Mouse (Mus musculus): ENCODE data around the gene Phf7. TPM values are rescaled to one million over a fixed set of nuclear protein-coding genes. Genes with fewer than 3 reads are reported as not detected.

Phf7 gene
- polyA plus RNA-seq, 1 experiment from 2014 or later, result 14.2 TPM

- Histone ChIP-seq H3K4me1 (ENCODE audit: control insufficient read depth, insufficient read depth, low read length) (no peaks in the 10 kb centered on the region), H3K36me3 (replicated peaks; ENCODE audit: control insufficient read depth, insufficient read depth, low read depth, low read length) (no peaks in the 10 kb centered on the region), H3K9ac (replicated peaks; ENCODE audit: low read length) (no peak overlapping the region), H3K27ac (replicated peaks; ENCODE audit: low read depth, low read length) (no peak overlapping the region), H3K9me3 (replicated peaks; ENCODE audit: control insufficient read depth, low read length) (no peaks in the 10 kb centered on the region), H3K27me3 (ENCODE audit: control insufficient read depth, insufficient read depth, low read length) (no peaks in the 10 kb centered on the region), H3K4me3 (ENCODE audit: low read depth, low read length) (no peak overlapping the region), H3K4me2 (ENCODE audit: low read depth, low read length) (no peak overlapping the region)
- ATAC-seq (replicated peaks; ENCODE audit: insufficient number of reproducible peaks, low FRiP score, low TSS enrichment, low read depth), result no peak
- 40% methylated on average over 3 of the region's 3 CpGs for WGBS
- DNase-seq (ENCODE audit: low spot score), result peak; percentile 31
Measured at GRCm38 (mm10) chr14:31240528-31240927, 10.6 kb downstream of the Phf7 start.

- Histone ChIP-seq H3K4me2 (ENCODE audit: low read depth, low read length) (no peak overlapping the region), H3K27me3 (ENCODE audit: control insufficient read depth, insufficient read depth, low read length) (no peaks in the 10 kb centered on the region), H3K9me3 (replicated peaks; ENCODE audit: control insufficient read depth, low read length) (no peaks in the 10 kb centered on the region), H3K36me3 (replicated peaks; ENCODE audit: control insufficient read depth, insufficient read depth, low read depth, low read length) (no peaks in the 10 kb centered on the region), H3K9ac (replicated peaks; ENCODE audit: low read length) (no peak overlapping the region), H3K4me1 (ENCODE audit: control insufficient read depth, insufficient read depth, low read length) (no peaks in the 10 kb centered on the region), H3K27ac (replicated peaks; ENCODE audit: low read depth, low read length) (no peak overlapping the region), H3K4me3 (ENCODE audit: low read depth, low read length) (no peak overlapping the region)
- DNase-seq (ENCODE audit: low spot score) (no peak), ATAC-seq (replicated peaks; ENCODE audit: insufficient number of reproducible peaks, low FRiP score, low TSS enrichment, low read depth) (no peak)
- WGBS, result 85% methylated on average over 7 of the region's 7 CpGs
Measured at GRCm38 (mm10) chr14:31237101-31237882, 13.8 kb downstream of the Phf7 start.

- no peaks in the 10 kb centered on the region for H3K27me3 ChIP-seq (ENCODE audit: control insufficient read depth, insufficient read depth, low read length)
- H3K4me2 ChIP-seq (ENCODE audit: low read depth, low read length), result no peak overlapping the region
- H3K27ac ChIP-seq (replicated peaks; ENCODE audit: low read depth, low read length), result no peak overlapping the region
- WGBS, result 23% methylated on average over 11 of the region's 11 CpGs
- no peaks in the 10 kb centered on the region for H3K36me3 ChIP-seq (replicated peaks; ENCODE audit: control insufficient read depth, insufficient read depth, low read depth, low read length)
- no peak overlapping the region for H3K4me3 ChIP-seq (ENCODE audit: low read depth, low read length)
- peak overlapping the region; percentile 19; the same call in 1 of the 2 replicates for H3K9ac ChIP-seq (replicated peaks; ENCODE audit: low read length)
- H3K4me1 ChIP-seq (ENCODE audit: control insufficient read depth, insufficient read depth, low read length), result no peaks in the 10 kb centered on the region
- H3K9me3 ChIP-seq (replicated peaks; ENCODE audit: control insufficient read depth, low read length), result no peaks in the 10 kb centered on the region
- DNase-seq (ENCODE audit: low spot score), result peak; percentile 90
- ATAC-seq (replicated peaks; ENCODE audit: insufficient number of reproducible peaks, low FRiP score, low TSS enrichment, low read depth), result 0 out of 2 replicates have a peak, but pooled peaks have one; percentile 60
Measured at GRCm38 (mm10) chr14:31233996-31234591, 17.0 kb downstream of the Phf7 start.

- ATAC-seq (replicated peaks; ENCODE audit: insufficient number of reproducible peaks, low FRiP score, low TSS enrichment, low read depth), result no peak
- WGBS, result 83% methylated on average over 14 of the region's 14 CpGs
Measured at GRCm38 (mm10) chr14:31233070-31233995, 17.8 kb downstream of the Phf7 start.

GRCm38 (mm10) chr14:31232404-31233069, 18.6 kb downstream of the Phf7 start:
- H3K36me3 ChIP-seq (replicated peaks; ENCODE audit: control insufficient read depth, insufficient read depth, low read depth, low read length), result no peaks in the 10 kb centered on the region
- H3K27me3 ChIP-seq (ENCODE audit: control insufficient read depth, insufficient read depth, low read length), result no peaks in the 10 kb centered on the region
- H3K4me1 ChIP-seq (ENCODE audit: control insufficient read depth, insufficient read depth, low read length), result no peaks in the 10 kb centered on the region
- ATAC-seq (replicated peaks; ENCODE audit: insufficient number of reproducible peaks, low FRiP score, low TSS enrichment, low read depth) (no peak), DNase-seq (ENCODE audit: low spot score) (no peak)
- no peak overlapping the region for H3K27ac ChIP-seq (replicated peaks; ENCODE audit: low read depth, low read length)
- H3K9me3 ChIP-seq (replicated peaks; ENCODE audit: control insufficient read depth, low read length), result no peaks in the 10 kb centered on the region
- no peak overlapping the region for H3K4me3 ChIP-seq (ENCODE audit: low read depth, low read length)
- 82% methylated on average over 13 of the region's 13 CpGs for WGBS
- no peak overlapping the region for H3K4me2 ChIP-seq (ENCODE audit: low read depth, low read length)
- H3K9ac ChIP-seq (replicated peaks; ENCODE audit: low read length), result no peak overlapping the region

More at GRCm38 (mm10) chr14:31233070-31233995, 17.8 kb downstream of the Phf7 start:
- H3K4me2 ChIP-seq (ENCODE audit: low read depth, low read length), result no peak overlapping the region
- no peaks in the 10 kb centered on the region for H3K36me3 ChIP-seq (replicated peaks; ENCODE audit: control insufficient read depth, insufficient read depth, low read depth, low read length)
- H3K4me1 ChIP-seq (ENCODE audit: control insufficient read depth, insufficient read depth, low read length), result no peaks in the 10 kb centered on the region
- no peak overlapping the region for H3K9ac ChIP-seq (replicated peaks; ENCODE audit: low read length)
- H3K27me3 ChIP-seq (ENCODE audit: control insufficient read depth, insufficient read depth, low read length), result no peaks in the 10 kb centered on the region
- no peaks in the 10 kb centered on the region for H3K9me3 ChIP-seq (replicated peaks; ENCODE audit: control insufficient read depth, low read length)
- no peak for DNase-seq (ENCODE audit: low spot score)
- no peak overlapping the region for H3K27ac ChIP-seq (replicated peaks; ENCODE audit: low read depth, low read length)
- H3K4me3 ChIP-seq (ENCODE audit: low read depth, low read length), result no peak overlapping the region

GRCm38 (mm10) chr14:31230442-31230841, 20.7 kb downstream of the Phf7 start:
- Histone ChIP-seq H3K27ac (replicated peaks; ENCODE audit: low read depth, low read length) (no peak overlapping the region), H3K4me1 (ENCODE audit: control insufficient read depth, insufficient read depth, low read length) (no peaks in the 10 kb centered on the region), H3K27me3 (ENCODE audit: control insufficient read depth, insufficient read depth, low read length) (no peaks in the 10 kb centered on the region), H3K9me3 (replicated peaks; ENCODE audit: control insufficient read depth, low read length) (no peaks in the 10 kb centered on the region), H3K4me2 (ENCODE audit: low read depth, low read length) (no peak overlapping the region), H3K9ac (replicated peaks; ENCODE audit: low read length) (no peak overlapping the region), H3K36me3 (replicated peaks; ENCODE audit: control insufficient read depth, insufficient read depth, low read depth, low read length) (no peaks in the 10 kb centered on the region), H3K4me3 (ENCODE audit: low read depth, low read length) (no peak overlapping the region)
- WGBS, result 64% methylated on average over 8 of the region's 8 CpGs
- DNase-seq (ENCODE audit: low spot score), result no peak
- ATAC-seq (replicated peaks; ENCODE audit: insufficient number of reproducible peaks, low FRiP score, low TSS enrichment, low read depth), result no peak

- 54% methylated on average over 6 of the region's 6 CpGs for WGBS
- Histone ChIP-seq H3K27me3 (ENCODE audit: control insufficient read depth, insufficient read depth, low read length) (no peaks in the 10 kb centered on the region), H3K27ac (replicated peaks; ENCODE audit: low read depth, low read length) (no peak overlapping the region), H3K4me3 (ENCODE audit: low read depth, low read length) (no peak overlapping the region), H3K9ac (replicated peaks; ENCODE audit: low read length) (no peak overlapping the region), H3K9me3 (replicated peaks; ENCODE audit: control insufficient read depth, low read length) (no peaks in the 10 kb centered on the region), H3K4me2 (ENCODE audit: low read depth, low read length) (no peak overlapping the region), H3K4me1 (ENCODE audit: control insufficient read depth, insufficient read depth, low read length) (no peaks in the 10 kb centered on the region), H3K36me3 (replicated peaks; ENCODE audit: control insufficient read depth, insufficient read depth, low read depth, low read length) (no peaks in the 10 kb centered on the region)
- no peak for DNase-seq (ENCODE audit: low spot score)
- ATAC-seq (replicated peaks; ENCODE audit: insufficient number of reproducible peaks, low FRiP score, low TSS enrichment, low read depth), result no peak
Measured at GRCm38 (mm10) chr14:31228234-31228633, 22.9 kb downstream of the Phf7 start.
